Mouse (Mus musculus) CH12.LX (cell line): ENCODE data around the gene Nup153. TPM values are rescaled to one million over a fixed set of nuclear protein-coding genes. Genes with fewer than 3 reads are reported as not detected.

Source experiments
- DNase-seq: peaks from one replicate; pipeline ENCODE4 v3.0.0-alpha.2; 2013; ENCODE audit errors: extremely low read depth
- H3K27ac ChIP-seq: 2 replicates; pipeline ENCODE4 v1.5.1; 2012; ENCODE audit warnings: low read depth, mild to moderate bottlenecking, control low read depth, moderate library complexity; ENCODE audit not compliant: insufficient read depth
- H3K27me3 ChIP-seq: replicated peaks from 2 replicates; pipeline ENCODE3; 2012; ENCODE audit warnings: inconsistent platforms
- H3K36me3 ChIP-seq, 2 experiments: replicated peaks in 1 of 2; 2 replicates each; pipeline versions ENCODE3 to v1.6.1; 2012; ENCODE audit warnings: inconsistent platforms in 1 of 2, low read length in 1 of 2, mild to moderate bottlenecking in 1 of 2, mixed read lengths in 1 of 2, moderate library complexity in 1 of 2; ENCODE audit not compliant: control insufficient read depth in 1 of 2, insufficient read depth in 1 of 2
- H3K4me1 ChIP-seq, 2 experiments: 2 replicates each; pipeline ENCODE4 v1.6.1; 2012; ENCODE audit warnings: inconsistent platforms in 1 of 2, moderate library complexity in 1 of 2; ENCODE audit not compliant: insufficient read depth in 2 of 2, control insufficient read depth in 1 of 2
- H3K4me2 ChIP-seq: 2 replicates; pipeline ENCODE4 v1.6.1; 2012; ENCODE audit warnings: low read depth, mild to moderate bottlenecking, control low read depth; ENCODE audit not compliant: poor library complexity, insufficient read depth, severe bottlenecking
- H3K4me3 ChIP-seq, 3 experiments: fragments of 150-350 bp in 1 of 3; sonication (generic) in 1 of 3; replicated peaks in 1 of 3; 2 replicates each; pipeline versions ENCODE3 to v1.5.1; 2011 to 2012; ENCODE audit warnings: low read depth in 2 of 3, low read length in 2 of 3, mild to moderate bottlenecking in 2 of 3, moderate library complexity in 2 of 3, control low read depth in 1 of 3, improper control_type of control experiment in 1 of 3, inconsistent platforms in 1 of 3, mixed read lengths in 1 of 3; ENCODE audit not compliant: poor library complexity in 1 of 3
- H3K79me2 ChIP-seq: replicated peaks from 2 replicates; pipeline ENCODE4 v1.6.1; 2012; ENCODE audit warnings: mild to moderate bottlenecking, moderate library complexity; ENCODE audit not compliant: control insufficient read depth, poor library complexity, insufficient read depth, severe bottlenecking; ENCODE audit errors: extremely low read depth
- H3K9ac ChIP-seq: 2 replicates; pipeline ENCODE4 v1.6.1; 2012; ENCODE audit warnings: low read depth, mild to moderate bottlenecking, control low read depth, moderate library complexity; ENCODE audit not compliant: insufficient read depth
- H3K9me3 ChIP-seq: replicated peaks from 2 replicates; pipeline ENCODE3; 2012; ENCODE audit warnings: low read length, inconsistent platforms, mixed read lengths
- BHLHE40 ChIP-seq: IDR thresholded peaks from 2 replicates; pipeline ENCODE4 v1.6.1; 2011; ENCODE audit warnings: mild to moderate bottlenecking, low read depth, low read length, improper control_type of control experiment
- CHD1 ChIP-seq: IDR thresholded peaks from 2 replicates; pipeline ENCODE4 v1.6.1; 2012; ENCODE audit warnings: low read depth, low read length, improper control_type of control experiment, inconsistent platforms
- CHD2 ChIP-seq: IDR thresholded peaks from 2 replicates; pipeline ENCODE4 v1.6.1; 2011; ENCODE audit warnings: low read length, improper control_type of control experiment
- CTCF ChIP-seq, 2 experiments: IDR thresholded peaks in 1 of 2; conservative IDR thresholded peaks in 1 of 2; 2 replicates each; pipeline ENCODE4 v1.5.1; 2011 to 2012; ENCODE audit warnings: low read depth in 2 of 2, low read length in 2 of 2, improper control_type of control experiment in 1 of 2, inconsistent platforms in 1 of 2, mild to moderate bottlenecking in 1 of 2, moderate library complexity in 1 of 2
- E2F4 ChIP-seq: IDR thresholded peaks from 2 replicates; pipeline ENCODE4 v1.6.1; 2011; ENCODE audit warnings: low read depth, low read length, improper control_type of control experiment; ENCODE audit not compliant: insufficient replicate concordance
- ELF1 ChIP-seq: IDR thresholded peaks from 2 replicates; pipeline ENCODE4 v1.6.1; 2014; ENCODE audit warnings: low read depth, mild to moderate bottlenecking, inconsistent platforms, low read length, improper control_type of control experiment
- EP300 ChIP-seq: IDR thresholded peaks from 2 replicates; pipeline ENCODE4 v1.6.1; 2011; ENCODE audit warnings: low read length, improper control_type of control experiment
- ETS1 ChIP-seq: conservative IDR thresholded peaks from 2 replicates; pipeline ENCODE4 v1.6.1; 2012; ENCODE audit warnings: low read depth, mild to moderate bottlenecking, inconsistent platforms, low read length, improper control_type of control experiment, moderate library complexity
- GABPA ChIP-seq: IDR thresholded peaks from 2 replicates; pipeline ENCODE4 v1.6.1; 2012; ENCODE audit warnings: low read depth, low read length, improper control_type of control experiment, inconsistent platforms; ENCODE audit not compliant: insufficient replicate concordance
- HCFC1 ChIP-seq: IDR thresholded peaks from 2 replicates; pipeline ENCODE4 v1.6.1; 2012; ENCODE audit warnings: low read depth, mild to moderate bottlenecking, inconsistent platforms, low read length, improper control_type of control experiment
- IRF4 ChIP-seq: IDR thresholded peaks from 2 replicates; pipeline ENCODE4 v1.6.1; 2014; ENCODE audit warnings: low read depth, mild to moderate bottlenecking, inconsistent platforms, low read length, improper control_type of control experiment
- JUN ChIP-seq: IDR thresholded peaks from 2 replicates; pipeline ENCODE4 v1.6.1; 2011; ENCODE audit warnings: low read depth, mild to moderate bottlenecking, low read length, improper control_type of control experiment, moderate library complexity; ENCODE audit not compliant: insufficient read depth
- JUND ChIP-seq: conservative IDR thresholded peaks from 2 replicates; pipeline ENCODE4 v1.6.1; 2011; ENCODE audit warnings: low read depth, low read length, improper control_type of control experiment
- KAT2A ChIP-seq: IDR thresholded peaks from 2 replicates; pipeline ENCODE4 v1.6.1; 2012; ENCODE audit warnings: low read length, improper control_type of control experiment, inconsistent platforms; ENCODE audit not compliant: insufficient replicate concordance
- MAFK ChIP-seq: IDR thresholded peaks from 2 replicates; pipeline ENCODE4 v1.6.1; 2011; ENCODE audit warnings: low read length, improper control_type of control experiment; ENCODE audit not compliant: insufficient replicate concordance
- MAX ChIP-seq: IDR thresholded peaks from 2 replicates; pipeline ENCODE4 v1.6.1; 2011; ENCODE audit warnings: low read length, improper control_type of control experiment
- MAZ ChIP-seq: IDR thresholded peaks from 2 replicates; pipeline ENCODE4 v1.6.1; 2012; ENCODE audit warnings: low read depth, mild to moderate bottlenecking, inconsistent platforms, low read length, improper control_type of control experiment, moderate library complexity
- MEF2A ChIP-seq: IDR thresholded peaks from 2 replicates; pipeline ENCODE4 v1.6.1; 2014; ENCODE audit warnings: low read depth, mild to moderate bottlenecking, inconsistent platforms, low read length, improper control_type of control experiment, borderline replicate concordance
- MXI1 ChIP-seq: IDR thresholded peaks from 2 replicates; pipeline ENCODE4 v1.6.1; 2011; ENCODE audit warnings: mild to moderate bottlenecking, low read depth, low read length, improper control_type of control experiment
- MYC ChIP-seq: IDR thresholded peaks from 2 replicates; pipeline ENCODE4 v1.6.1; 2011; ENCODE audit warnings: low read depth, mild to moderate bottlenecking, improper control_type of control experiment, low read length
- NELFE ChIP-seq: IDR thresholded peaks from 2 replicates; pipeline ENCODE4 v1.6.1; 2011; ENCODE audit warnings: low read depth, low read length, improper control_type of control experiment
- NRF1 ChIP-seq: IDR thresholded peaks from 2 replicates; pipeline ENCODE4 v1.6.1; 2014; ENCODE audit warnings: low read depth, mild to moderate bottlenecking, inconsistent platforms, low read length, improper control_type of control experiment, moderate library complexity
- PAX5 ChIP-seq: IDR thresholded peaks from 2 replicates; pipeline ENCODE4 v1.6.1; 2012; ENCODE audit warnings: low read length, inconsistent platforms, mixed read lengths
- POLR2A ChIP-seq: IDR thresholded peaks from 2 replicates; pipeline ENCODE4 v1.6.1; 2011; ENCODE audit warnings: low read depth, mild to moderate bottlenecking, improper control_type of control experiment, low read length
- POLR2AphosphoS2 ChIP-seq: IDR thresholded peaks from 2 replicates; pipeline ENCODE4 v1.6.1; 2011; ENCODE audit warnings: low read depth, low read length, improper control_type of control experiment
- RAD21 ChIP-seq: IDR thresholded peaks from 2 replicates; pipeline ENCODE4 v1.6.1; 2011; ENCODE audit warnings: low read depth, mild to moderate bottlenecking, low read length, improper control_type of control experiment, moderate library complexity
- RCOR1 ChIP-seq: conservative IDR thresholded peaks from 2 replicates; pipeline ENCODE4 v1.6.1; 2012; ENCODE audit warnings: low read depth, mild to moderate bottlenecking, inconsistent platforms, low read length, improper control_type of control experiment
- SIN3A ChIP-seq: IDR thresholded peaks from 2 replicates; pipeline ENCODE4 v1.6.1; 2012; ENCODE audit warnings: low read length, improper control_type of control experiment, inconsistent platforms
- SMC3 ChIP-seq: IDR thresholded peaks from 2 replicates; pipeline ENCODE4 v1.6.1; 2011; ENCODE audit warnings: low read depth, low read length, improper control_type of control experiment
- TBP ChIP-seq: conservative IDR thresholded peaks from 2 replicates; pipeline ENCODE4 v1.6.1; 2011; ENCODE audit warnings: low read depth, low read length, improper control_type of control experiment
- TCF12 ChIP-seq: IDR thresholded peaks from 2 replicates; pipeline ENCODE4 v1.6.1; 2014; ENCODE audit warnings: low read depth, mild to moderate bottlenecking, inconsistent platforms, low read length, improper control_type of control experiment
- UBTF ChIP-seq: IDR thresholded peaks from 2 replicates; pipeline ENCODE4 v1.6.1; 2012; ENCODE audit warnings: low read depth, mild to moderate bottlenecking, inconsistent platforms, low read length, improper control_type of control experiment, moderate library complexity
- USF1 ChIP-seq: IDR thresholded peaks from 2 replicates; pipeline ENCODE4 v1.6.1; 2014; ENCODE audit warnings: low read depth, mild to moderate bottlenecking, inconsistent platforms, low read length, improper control_type of control experiment
- USF2 ChIP-seq: conservative IDR thresholded peaks from 2 replicates; pipeline ENCODE4 v1.6.1; 2011; ENCODE audit warnings: low read depth, low read length, improper control_type of control experiment
- ZC3H11A ChIP-seq: IDR thresholded peaks from 2 replicates; pipeline ENCODE4 v1.6.1; 2012; ENCODE audit warnings: low read depth, mild to moderate bottlenecking, inconsistent platforms, low read length, improper control_type of control experiment
- ZKSCAN1 ChIP-seq: IDR thresholded peaks from 2 replicates; pipeline ENCODE4 v1.6.1; 2012; ENCODE audit warnings: low read depth, inconsistent platforms, low read length, improper control_type of control experiment, borderline replicate concordance
- ZMIZ1 ChIP-seq: IDR thresholded peaks from 2 replicates; pipeline ENCODE4 v1.6.1; 2012; ENCODE audit warnings: low read depth, mild to moderate bottlenecking, inconsistent platforms, low read length, improper control_type of control experiment
- ZNF384 ChIP-seq: IDR thresholded peaks from 2 replicates; pipeline ENCODE4 v1.6.1; 2012; ENCODE audit warnings: low read depth, low read length, improper control_type of control experiment, inconsistent platforms
- dilution Hi-C: fragments of 300-500 bp; cut with MboI; formaldehyde crosslinking; loops from 2 replicates; pipeline ENCODE4 v1.14.3; 2020; ENCODE audit warnings: low sequenced_read_pairs; ENCODE audit not compliant: extremely low pct_unique_long_range_greater_than_20kb, extremely low pct_ligation_motif_present
- in situ Hi-C: fragments of 300-500 bp; cut with MboI; formaldehyde crosslinking; loops from 3 replicates; pipeline ENCODE4 v1.14.3; 2019; ENCODE audit warnings: low sequenced_read_pairs, low pct_ligation_motif_present, low pct_unique_long_range_greater_than_20kb, mixed read lengths
- polyA plus RNA-seq: library from polyadenylated mRNA; unstranded; fragments of >175 nt; gene quantifications from 2 replicates; pipeline ENCODE4 v1.2.1, GENCODE M21; 2012; ENCODE audit warnings: low read depth; ENCODE audit not compliant: insufficient read length
- total RNA-seq, 2 experiments: library from RNA; depleted of rRNA; stranded (reverse); fragments of 300-350 nt in 1 of 2; fragments of >200 nt in 1 of 2; gene quantifications; 2 replicates each; pipeline ENCODE4 v1.2.3; 2012 to 2014

The Nup153 gene
- total and polyA plus RNA-seq, 3 experiments = 60.6 to 118 (median 91.5) TPM

DNA sequence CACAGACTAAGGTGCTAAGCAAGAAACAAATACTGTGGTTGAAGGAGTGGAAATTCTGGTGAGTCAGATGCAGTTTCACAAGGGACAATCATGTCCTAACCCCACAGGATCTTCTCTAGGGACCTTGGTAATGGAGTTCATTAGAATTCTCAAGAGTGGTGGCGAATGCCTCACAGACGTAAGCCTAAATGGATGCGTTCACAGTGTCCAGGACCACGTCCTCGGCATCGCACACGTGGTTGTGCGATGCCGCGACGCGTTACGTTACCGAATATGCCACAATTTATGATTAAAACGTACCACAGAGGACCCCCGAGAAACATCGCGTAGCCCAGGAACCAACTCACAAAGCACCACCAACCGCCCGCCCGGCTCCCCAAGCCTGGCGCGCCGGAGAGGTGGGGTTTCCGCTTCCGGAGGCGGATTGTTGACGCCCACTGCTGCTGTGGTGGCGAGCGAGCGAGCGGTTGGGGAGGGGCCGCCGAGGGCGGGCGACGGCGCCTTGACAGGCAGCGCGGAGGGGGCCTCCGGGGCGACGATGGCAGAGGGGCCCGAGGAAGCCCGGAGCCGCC lies 58.6 kb downstream of the Nup153 start, which contains the start of gene Fam8a1:
Gene Fam8a1, plus strand, starts transcription at position 475 of the 572 bp plus-strand sequence.
- DNase-seq = peak; percentile 90
- peak within 1 kb of the TSS; percentile 62 for H3K27ac ChIP-seq
- peak within 1 kb of the TSS; percentile 98 for H3K4me2 ChIP-seq
- no peaks in the 10 kb centered on the region for H3K9me3 ChIP-seq
- peaks cover 4% of the 10 kb centered on the region for H3K27me3 ChIP-seq
- peak within 1 kb of the TSS; percentile 97 for H3K9ac ChIP-seq
- peak within 1 kb of the TSS; percentile 91 to 98 (median 95) for H3K4me3 ChIP-seq
- dilution Hi-C loops = no loop called here
- in situ Hi-C loops = loop anchor here (5.0 to 25.0 kb wide), 2 partner anchors 357 to 1132 kb away; no protein-coding TSS in a partner anchor
- H3K79me2 ChIP-seq = peaks cover 11% of the 10 kb centered on the region
- peaks cover 8 to 17% of the 10 kb centered on the region in 2 experiments for H3K4me1 ChIP-seq
- no peak for TF ChIP-seq E2F4
- TF ChIP-seq MEF2A = peak; percentile 72
- TF ChIP-seq USF1 = no peak
- no peak for TF ChIP-seq CTCF (conservative IDR thresholded peaks at IDR 0.05 in 1 of 2, IDR thresholded peaks at IDR 0.05 in 1 of 2; ENCODE audit: low read depth in 2 of 2, low read length in 2 of 2)
- TF ChIP-seq UBTF = no peak
- peak; percentile 38; the same call in 1 of the 2 replicates for TF ChIP-seq NELFE
- peak; percentile 50; the same call in 1 of the 2 replicates for TF ChIP-seq POLR2AphosphoS2
- TF ChIP-seq MYC = peak; percentile 59; the same call in 1 of the 2 replicates
- TF ChIP-seq SMC3 = no peak
- peak; percentile 84; the same call in 1 of the 2 replicates for TF ChIP-seq JUND
- peak; percentile 66 for TF ChIP-seq ELF1
- TF ChIP-seq ZC3H11A = no peak
- no peak for TF ChIP-seq NRF1
- peak; percentile 59 for TF ChIP-seq MAFK
- TF ChIP-seq ETS1 = peak; percentile 58
- TF ChIP-seq POLR2A = peak; percentile 67
- peak; percentile 82 for TF ChIP-seq MXI1
- TF ChIP-seq ZMIZ1 = peak; percentile 73; the same call in 1 of the 2 replicates
- TF ChIP-seq TCF12 = peak; percentile 86
- TF ChIP-seq SIN3A = peak; percentile 90
- TF ChIP-seq ZNF384 = peak; percentile 20; the same call in 1 of the 2 replicates
- no peak; the same call in 1 of the 2 replicates for TF ChIP-seq GABPA
- 0 out of 2 replicates have a peak, but pooled peaks have one; percentile 51 for TF ChIP-seq CHD2
- peak; percentile 78 for TF ChIP-seq MAX
- peak; percentile 63 for TF ChIP-seq BHLHE40
- TF ChIP-seq USF2 = no peak
- TF ChIP-seq HCFC1 = peak; percentile 96
- peak; percentile 90 for TF ChIP-seq JUN
- peak; percentile 85; the same call in 1 of the 2 replicates for TF ChIP-seq RCOR1
- TF ChIP-seq KAT2A = peak; percentile 80; the same call in 1 of the 2 replicates
- TF ChIP-seq PAX5 = no peak
- TF ChIP-seq IRF4 = peak; percentile 81
- peak; percentile 97 for TF ChIP-seq EP300
- TF ChIP-seq CHD1 = no peak
- no peak for TF ChIP-seq ZKSCAN1
- peak; percentile 73 for TF ChIP-seq TBP
- peak; percentile 100 for TF ChIP-seq MAZ
- no peak for TF ChIP-seq RAD21
- H3K36me3 ChIP-seq = peaks cover 6 to 25% of the 10 kb centered on the region in 2 experiments
